Mouse (Mus musculus) kidney, postnatal 10 days (tissue): ENCODE results near the gene Snrpa.

ENCODE experiments used
- DNase-seq: peaks from one replicate; pipeline ENCODE4 v3.0.0; 2021; ENCODE audit warnings: mixed read lengths

The Snrpa gene

GRCm38 (mm10) chr7:27165696-27166095 lies 30.4 kb downstream of the Snrpa start:
- no peak for DNase-seq

GRCm38 (mm10) chr7:27165007-27165655 lies 30.9 kb downstream of the Snrpa start:
- DNase-seq, result peak; percentile 45

GRCm38 (mm10) chr7:27164112-27164947 lies 31.7 kb downstream of the Snrpa start:
- peak; percentile 40 for DNase-seq

GRCm38 (mm10) chr7:27163450-27163805 lies 32.6 kb downstream of the Snrpa start:
- DNase-seq, result no peak

- no peak for DNase-seq
Observed at GRCm38 (mm10) chr7:27162780-27163449, 33.2 kb downstream of the Snrpa start.

- no peak for DNase-seq
Observed at GRCm38 (mm10) chr7:27161744-27162143, 34.3 kb downstream of the Snrpa start.

- DNase-seq, result no peak
Observed at GRCm38 (mm10) chr7:27160921-27161320, 35.1 kb downstream of the Snrpa start.

GRCm38 (mm10) chr7:27159882-27160281 lies 36.2 kb downstream of the Snrpa start:
- peak; percentile 95 for DNase-seq

- no peak for DNase-seq
Observed at GRCm38 (mm10) chr7:27159256-27159655, 36.8 kb downstream of the Snrpa start.

GRCm38 (mm10) chr7:27158171-27158570 lies 37.9 kb downstream of the Snrpa start:
- DNase-seq, result no peak

- DNase-seq, result no peak
Observed at GRCm38 (mm10) chr7:27156005-27156404, 40.1 kb downstream of the Snrpa start.

GRCm38 (mm10) chr7:27153205-27153764 lies 42.8 kb downstream of the Snrpa start, which contains the start of gene Cyp2t4:
Gene Cyp2t4, plus strand, starts transcription at chr7:27153714.
- peak; percentile 82 for DNase-seq
